Mouse (Mus musculus) hindbrain, embryonic 14.5 days (tissue): ENCODE measurements at regions not wholly inside any gene's neighbourhood (a gene's known extent, or its start where the extent isn't known, plus 50 kb on each side); places are given as distances from the start of the nearest gene placed in this dataset.
A peak's percentile ranks its signal among the peaks of the same experiment; 100 is the strongest.

Source experiments
- ATAC-seq: fragments of 200-750 bp; cut with Nextera tagmentation; 2 replicates; pipeline ENCODE4 v1.8.0; 2017; ENCODE audit warnings: moderate number of reproducible peaks, mild to moderate bottlenecking, moderate TSS enrichment, moderate library complexity; ENCODE audit not compliant: low FRiP score
- DNase-seq: peaks from one replicate; pipeline ENCODE4 v3.0.0-alpha.2; 2015; ENCODE audit warnings: low spot score
- H3K27ac ChIP-seq: fragments of 300-500 bp; sonication (generic); 2 replicates; pipeline ENCODE4 v1.5.1; 2014; ENCODE audit warnings: mild to moderate bottlenecking, moderate library complexity
- H3K27me3 ChIP-seq: fragments of 300-500 bp; sonication (generic); 2 replicates; pipeline ENCODE4 v1.6.1; 2014; ENCODE audit warnings: mild to moderate bottlenecking, low read length, mixed read lengths; ENCODE audit not compliant: control insufficient read depth, insufficient read depth
- H3K36me3 ChIP-seq: fragments of 300-500 bp; sonication (generic); replicated peaks from 2 replicates; pipeline ENCODE4 v1.6.1; 2014; ENCODE audit not compliant: control insufficient read depth, insufficient read depth
- H3K4me1 ChIP-seq: fragments of 300-500 bp; sonication (generic); replicated peaks from 2 replicates; pipeline ENCODE4 v1.6.1; 2014; ENCODE audit warnings: antibody characterized with exemption, low read length, mixed read lengths; ENCODE audit not compliant: control insufficient read depth, insufficient read depth
- H3K4me2 ChIP-seq: fragments of 300-500 bp; sonication (generic); replicated peaks from 2 replicates; pipeline ENCODE4 v1.6.1; 2014; ENCODE audit warnings: mild to moderate bottlenecking, moderate library complexity
- H3K4me3 ChIP-seq: fragments of 300-500 bp; sonication (generic); replicated peaks from 2 replicates; pipeline ENCODE4 v1.5.1; 2014; ENCODE audit warnings: mild to moderate bottlenecking, low read length
- H3K9ac ChIP-seq: fragments of 300-500 bp; sonication (generic); 2 replicates; pipeline ENCODE4 v1.6.1; 2014
- H3K9me3 ChIP-seq: fragments of 300-500 bp; sonication (generic); 2 replicates; pipeline ENCODE4 v1.6.1; 2016; ENCODE audit warnings: low read length; ENCODE audit not compliant: control insufficient read depth
- WGBS: fragments of 180-500 bp; shearing (Covaris S2); extraction: QIAGEN DNeasy Blood & Tissue Kit; methylation state at CpG from one replicate; pipeline ENCODE4 v1.1.7; 2014; 5-methylcytosine and 5-hydroxymethylcytosine counted together

GRCm38 (mm10) chr1:34986861-34987260 lies 137.1 kb downstream of the Plekhb2 start:
- Histone ChIP-seq H3K27ac (no peak overlapping the region), H3K9me3 (no peaks in the 10 kb centered on the region), H3K4me3 (no peak overlapping the region), H3K4me1 (0 out of 2 replicates have a peak, but pooled peaks cover 4% of the 10 kb centered on the region), H3K36me3 (no peaks in the 10 kb centered on the region), H3K27me3 (no peaks in the 10 kb centered on the region), H3K9ac (no peak overlapping the region), H3K4me2 (no peak overlapping the region)
- ATAC-seq (no peak), DNase-seq (no peak)
- WGBS, result 84% methylated on average over 2 of the region's 2 CpGs

GRCm38 (mm10) chr1:34987650-34988221 lies 138.0 kb downstream of the Plekhb2 start:
- 46% methylated on average over 8 of the region's 8 CpGs for WGBS
- Histone ChIP-seq H3K36me3 (no peaks in the 10 kb centered on the region), H3K27ac (no peak overlapping the region), H3K27me3 (no peaks in the 10 kb centered on the region), H3K4me2 (no peak overlapping the region), H3K4me3 (no peak overlapping the region), H3K9ac (no peak overlapping the region), H3K4me1 (0 out of 2 replicates have a peak, but pooled peaks cover 4% of the 10 kb centered on the region), H3K9me3 (no peaks in the 10 kb centered on the region)
- ATAC-seq (no peak), DNase-seq (peak; percentile 41)

- peak overlapping the region; percentile 26; the same call in 1 of the 2 replicates for H3K27ac ChIP-seq
- ATAC-seq, result 0 out of 2 replicates have a peak, but pooled peaks have one; percentile 35
Observed at GRCm38 (mm10) chr1:34988225-34988624, 138.4 kb downstream of the Plekhb2 start.

GRCm38 (mm10) chr1:35000801-35001200 lies 151.0 kb downstream of the Plekhb2 start:
- Histone ChIP-seq H3K4me3 (no peak overlapping the region), H3K9ac (no peak overlapping the region), H3K4me1 (no peaks in the 10 kb centered on the region), H3K36me3 (no peaks in the 10 kb centered on the region), H3K9me3 (no peaks in the 10 kb centered on the region), H3K27ac (no peak overlapping the region), H3K27me3 (no peaks in the 10 kb centered on the region), H3K4me2 (no peak overlapping the region)
- ATAC-seq (no peak), DNase-seq (no peak)
- WGBS, result 80% methylated on average over 1 of the region's 1 CpGs

More at GRCm38 (mm10) chr1:34988225-34988624, 138.4 kb downstream of the Plekhb2 start:
- Histone ChIP-seq H3K9ac (no peak overlapping the region), H3K4me2 (no peak overlapping the region), H3K36me3 (no peaks in the 10 kb centered on the region), H3K4me1 (0 out of 2 replicates have a peak, but pooled peaks cover 4% of the 10 kb centered on the region), H3K27me3 (no peaks in the 10 kb centered on the region), H3K4me3 (no peak overlapping the region), H3K9me3 (no peaks in the 10 kb centered on the region)
- WGBS, result 75% methylated on average over 7 of the region's 7 CpGs
- peak; percentile 63 for DNase-seq

GRCm38 (mm10) chr1:35017471-35017870 lies 167.7 kb downstream of the Plekhb2 start:
- H3K4me1 ChIP-seq, result no peaks in the 10 kb centered on the region
- no peaks in the 10 kb centered on the region for H3K36me3 ChIP-seq
- H3K9me3 ChIP-seq, result no peaks in the 10 kb centered on the region
- WGBS, result 79% methylated on average over 4 of the region's 4 CpGs
- no peak overlapping the region for H3K4me2 ChIP-seq
- H3K27ac ChIP-seq, result no peak overlapping the region
- DNase-seq (peak; percentile 49), ATAC-seq (no peak)
- H3K4me3 ChIP-seq, result no peak overlapping the region
- H3K9ac ChIP-seq, result no peak overlapping the region
- H3K27me3 ChIP-seq, result no peaks in the 10 kb centered on the region

- WGBS, result 68% methylated on average over 4 of the region's 4 CpGs
- DNase-seq (peak; percentile 60), ATAC-seq (no peak)
- Histone ChIP-seq H3K4me2 (no peak overlapping the region), H3K9me3 (no peaks in the 10 kb centered on the region), H3K4me3 (no peak overlapping the region), H3K27me3 (no peaks in the 10 kb centered on the region), H3K36me3 (no peaks in the 10 kb centered on the region), H3K9ac (no peak overlapping the region), H3K4me1 (no peaks in the 10 kb centered on the region), H3K27ac (no peak overlapping the region)
Observed at GRCm38 (mm10) chr1:35032619-35033018, 182.8 kb downstream of the Plekhb2 start.

GRCm38 (mm10) chr1:35072811-35073210 lies 223.0 kb downstream of the Plekhb2 start:
- Histone ChIP-seq H3K36me3 (no peaks in the 10 kb centered on the region), H3K4me1 (no peaks in the 10 kb centered on the region), H3K9me3 (no peaks in the 10 kb centered on the region), H3K4me2 (no peak overlapping the region), H3K9ac (no peak overlapping the region), H3K27ac (no peak overlapping the region), H3K4me3 (no peak overlapping the region), H3K27me3 (no peaks in the 10 kb centered on the region)
- no peak for DNase-seq
- 89% methylated on average over 1 of the region's 1 CpGs for WGBS
- ATAC-seq, result no peak

GRCm38 (mm10) chr1:35094873-35095272 lies 245.1 kb downstream of the Plekhb2 start:
- Histone ChIP-seq H3K4me2 (no peak overlapping the region), H3K27ac (no peak overlapping the region), H3K9me3 (no peaks in the 10 kb centered on the region), H3K4me3 (no peak overlapping the region), H3K4me1 (no peaks in the 10 kb centered on the region), H3K9ac (no peak overlapping the region), H3K27me3 (no peaks in the 10 kb centered on the region), H3K36me3 (no peaks in the 10 kb centered on the region)
- DNase-seq (no peak), ATAC-seq (no peak)
- WGBS, result 52% methylated on average over 1 of the region's 1 CpGs

- Histone ChIP-seq H3K4me3 (no peak overlapping the region), H3K4me2 (no peak overlapping the region), H3K27me3 (no peaks in the 10 kb centered on the region), H3K9me3 (no peaks in the 10 kb centered on the region), H3K27ac (no peak overlapping the region), H3K4me1 (no peaks in the 10 kb centered on the region), H3K9ac (no peak overlapping the region), H3K36me3 (no peaks in the 10 kb centered on the region)
- no peak for ATAC-seq
- 36% methylated on average over 2 of the region's 2 CpGs for WGBS
- DNase-seq, result no peak
Observed at GRCm38 (mm10) chr1:35095785-35096184, 246.0 kb downstream of the Plekhb2 start.

GRCm38 (mm10) chr1:35106665-35107064 lies 256.9 kb downstream of the Plekhb2 start:
- H3K9me3 ChIP-seq, result 0 out of 2 replicates have a peak, but pooled peaks cover 4% of the 10 kb centered on the region
- H3K4me2 ChIP-seq, result no peak overlapping the region
- no peaks in the 10 kb centered on the region for H3K36me3 ChIP-seq
- peak; percentile 48; the same call in 1 of the 2 replicates for ATAC-seq
- H3K4me1 ChIP-seq, result no peaks in the 10 kb centered on the region
- H3K27ac ChIP-seq, result no peak overlapping the region
- no peak overlapping the region for H3K9ac ChIP-seq
- DNase-seq, result no peak
- H3K4me3 ChIP-seq, result no peak overlapping the region
- no peaks in the 10 kb centered on the region for H3K27me3 ChIP-seq
- 93% methylated on average over 1 of the region's 1 CpGs for WGBS
